Mouse (Mus musculus) MEL (cell line): ENCODE results near the gene Zfyve9. TPM values are rescaled to one million over a fixed set of nuclear protein-coding genes. Genes with fewer than 3 reads are reported as not detected.

Experiments
- DNase-seq: peaks from one replicate; pipeline ENCODE4 v3.0.0; 2011; ENCODE audit warnings: low read depth, low spot score
- H3K27ac ChIP-seq: 2 replicates; pipeline ENCODE4 v1.5.1; 2012; ENCODE audit warnings: low read depth, mild to moderate bottlenecking, control low read depth, low read length, moderate library complexity; ENCODE audit not compliant: control insufficient read depth
- H3K27me3 ChIP-seq, 2 experiments: fragments of 150-350 bp in 1 of 2; sonication (generic) in 1 of 2; 2 replicates each; pipeline ENCODE4 v1.6.1; 2012; ENCODE audit warnings: low read length in 2 of 2, mild to moderate bottlenecking in 2 of 2, improper control_type of control experiment in 1 of 2, moderate library complexity in 1 of 2; ENCODE audit not compliant: insufficient read depth in 2 of 2, control insufficient read depth in 1 of 2
- H3K36me3 ChIP-seq, 2 experiments: 2 replicates each; pipeline ENCODE4 v1.6.1; 2012 to 2014; ENCODE audit warnings: low read length in 2 of 2, improper control_type of control experiment in 1 of 2, inconsistent platforms in 1 of 2, mild to moderate bottlenecking in 1 of 2; ENCODE audit not compliant: insufficient read depth in 2 of 2, control insufficient read depth in 1 of 2
- H3K4me1 ChIP-seq, 2 experiments: fragments of 150-350 bp in 1 of 2; sonication (generic) in 1 of 2; 2 replicates each; pipeline ENCODE4 v1.6.1; 2012; ENCODE audit warnings: low read length in 2 of 2, improper control_type of control experiment in 1 of 2, mild to moderate bottlenecking in 1 of 2; ENCODE audit not compliant: insufficient read depth in 2 of 2, control insufficient read depth in 1 of 2
- H3K4me3 ChIP-seq, 2 experiments: fragments of 150-350 bp in 1 of 2; sonication (generic) in 1 of 2; 2 replicates each; pipeline ENCODE4 v1.5.1; 2012; ENCODE audit warnings: low read depth in 2 of 2, low read length in 2 of 2, mild to moderate bottlenecking in 2 of 2, moderate library complexity in 2 of 2, control low read depth in 1 of 2, improper control_type of control experiment in 1 of 2; ENCODE audit not compliant: control insufficient read depth in 1 of 2, insufficient read depth in 1 of 2
- H3K79me2 ChIP-seq: 2 replicates; pipeline ENCODE4 v1.6.1; 2012; ENCODE audit warnings: mild to moderate bottlenecking, low read length, moderate library complexity; ENCODE audit not compliant: control insufficient read depth, poor library complexity, insufficient read depth
- H3K9ac ChIP-seq: 2 replicates; pipeline ENCODE4 v1.6.1; 2012; ENCODE audit warnings: low read depth, mild to moderate bottlenecking, control low read depth, low read length, moderate library complexity; ENCODE audit not compliant: control insufficient read depth, poor library complexity, severe bottlenecking
- H3K9me3 ChIP-seq: fragments of 150-350 bp; sonication (generic); replicated peaks from 2 replicates; pipeline ENCODE4 v1.6.1; 2012; ENCODE audit warnings: mild to moderate bottlenecking, low read length, improper control_type of control experiment, moderate library complexity; ENCODE audit not compliant: insufficient read depth
- CTCF ChIP-seq, 3 experiments: IDR thresholded peaks in 2 of 3; conservative IDR thresholded peaks in 1 of 3; 2 replicates each; pipeline ENCODE4 v1.5.1; 2011 to 2012; ENCODE audit warnings: low read length in 3 of 3, low read depth in 2 of 3, mild to moderate bottlenecking in 2 of 3, improper control_type of control experiment in 1 of 3, inconsistent platforms in 1 of 3, mixed read lengths in 1 of 3, moderate library complexity in 1 of 3; ENCODE audit not compliant: control insufficient read depth in 1 of 3, insufficient read depth in 1 of 3, poor library complexity in 1 of 3, severe bottlenecking in 1 of 3
- E2F4 ChIP-seq: IDR thresholded peaks from 2 replicates; pipeline ENCODE4 v1.6.1; 2011; ENCODE audit warnings: low read depth, low read length, improper control_type of control experiment, borderline replicate concordance
- EP300 ChIP-seq, 2 experiments: IDR thresholded peaks; 2 replicates each; pipeline ENCODE4 v1.6.1; 2011; ENCODE audit warnings: improper control_type of control experiment in 2 of 2, low read length in 2 of 2, low read depth in 1 of 2, mild to moderate bottlenecking in 1 of 2
- GABPA ChIP-seq: IDR thresholded peaks from 2 replicates; pipeline ENCODE4 v1.6.1; 2012; ENCODE audit warnings: low read depth, mild to moderate bottlenecking, inconsistent platforms, low read length, improper control_type of control experiment, moderate library complexity
- KAT2A ChIP-seq: conservative IDR thresholded peaks from 2 replicates; pipeline ENCODE4 v1.6.1; 2012; ENCODE audit warnings: low read depth, low read length, improper control_type of control experiment, inconsistent platforms
- MAX ChIP-seq: IDR thresholded peaks from 2 replicates; pipeline ENCODE4 v1.6.1; 2011; ENCODE audit warnings: low read length, improper control_type of control experiment
- MEF2A ChIP-seq: IDR thresholded peaks from 2 replicates; pipeline ENCODE4 v1.6.1; 2014; ENCODE audit warnings: low read depth, mild to moderate bottlenecking, inconsistent platforms, low read length, improper control_type of control experiment; ENCODE audit not compliant: poor library complexity, insufficient replicate concordance, severe bottlenecking; ENCODE audit errors: extremely low read depth
- MXI1 ChIP-seq: IDR thresholded peaks from 2 replicates; pipeline ENCODE4 v1.6.1; 2011; ENCODE audit warnings: mild to moderate bottlenecking, low read depth, low read length, improper control_type of control experiment
- MYC ChIP-seq: IDR thresholded peaks from 2 replicates; pipeline ENCODE4 v1.6.1; 2011; ENCODE audit warnings: low read depth, mild to moderate bottlenecking, low read length, improper control_type of control experiment, moderate library complexity
- NELFE ChIP-seq: IDR thresholded peaks from 2 replicates; pipeline ENCODE4 v1.6.1; 2011; ENCODE audit warnings: low read depth, low read length, improper control_type of control experiment
- POLR2A ChIP-seq, 2 experiments: IDR thresholded peaks; 2 replicates each; pipeline ENCODE4 v1.6.1; 2011 to 2012; ENCODE audit warnings: low read length in 2 of 2, mild to moderate bottlenecking in 2 of 2, control low read depth in 1 of 2, improper control_type of control experiment in 1 of 2, low read depth in 1 of 2, moderate library complexity in 1 of 2; ENCODE audit not compliant: control insufficient read depth in 1 of 2, insufficient read depth in 1 of 2, poor library complexity in 1 of 2
- POLR2AphosphoS2 ChIP-seq: IDR thresholded peaks from 2 replicates; pipeline ENCODE4 v1.6.1; 2011; ENCODE audit warnings: low read length, improper control_type of control experiment
- POLR2AphosphoS5 ChIP-seq: IDR thresholded peaks from 2 replicates; pipeline ENCODE4 v1.6.1; 2012; ENCODE audit warnings: low read depth, borderline replicate concordance, mild to moderate bottlenecking, inconsistent platforms, low read length, moderate library complexity, mixed read lengths
- RAD21 ChIP-seq: IDR thresholded peaks from 2 replicates; pipeline ENCODE4 v1.6.1; 2011; ENCODE audit warnings: mild to moderate bottlenecking, low read depth, low read length, improper control_type of control experiment
- SMC3 ChIP-seq: IDR thresholded peaks from 2 replicates; pipeline ENCODE4 v1.6.1; 2011; ENCODE audit warnings: low read depth, low read length, improper control_type of control experiment
- TBP ChIP-seq: IDR thresholded peaks from 2 replicates; pipeline ENCODE4 v1.8.0; 2011; ENCODE audit warnings: low read depth, low read length, improper control_type of control experiment
- TCF12 ChIP-seq: IDR thresholded peaks from 2 replicates; pipeline ENCODE4 v1.6.1; 2014; ENCODE audit warnings: low read depth, mild to moderate bottlenecking, inconsistent platforms, low read length, improper control_type of control experiment, moderate library complexity
- UBTF ChIP-seq: IDR thresholded peaks from 2 replicates; pipeline ENCODE4 v1.6.1; 2012; ENCODE audit warnings: low read depth, mild to moderate bottlenecking, inconsistent platforms, low read length, improper control_type of control experiment, moderate library complexity, borderline replicate concordance; ENCODE audit not compliant: insufficient read depth
- USF1 ChIP-seq: IDR thresholded peaks from 2 replicates; pipeline ENCODE4 v1.6.1; 2014; ENCODE audit warnings: low read depth, mild to moderate bottlenecking, inconsistent platforms, low read length, improper control_type of control experiment, moderate library complexity
- USF2 ChIP-seq, 2 experiments: IDR thresholded peaks; 2 replicates each; pipeline ENCODE4 v1.6.1; 2011 to 2012; ENCODE audit warnings: improper control_type of control experiment in 2 of 2, low read length in 2 of 2, borderline replicate concordance in 1 of 2, inconsistent platforms in 1 of 2, low read depth in 1 of 2, mild to moderate bottlenecking in 1 of 2; ENCODE audit not compliant: insufficient read depth in 1 of 2
- polyA plus RNA-seq, 2 experiments: library from polyadenylated mRNA; stranded (reverse) in 1 of 2; unstranded in 1 of 2; fragments of >175 nt in 1 of 2; fragments of >200 nt in 1 of 2; gene quantifications; 2 replicates each; pipeline versions ENCODE4 v1.2.1 to v1.2.4; 2012; ENCODE audit warnings: low replicate concordance in 2 of 2, low read depth in 1 of 2; ENCODE audit not compliant: insufficient read length in 2 of 2, insufficient read depth in 1 of 2, missing spikeins in 1 of 2
- total RNA-seq: library from RNA; depleted of rRNA; stranded (reverse); fragments of 300-350 nt; gene quantifications from 2 replicates; pipeline ENCODE4 v1.2.3, GENCODE M21; 2012

Gene Zfyve9
- total and polyA plus RNA-seq, 3 experiments: 0.14 TPM; not detected in 2

GRCm38 (mm10) chr4:108634696-108635095, 145.9 kb downstream of the Zfyve9 start:
- Histone ChIP-seq H3K27ac (no peak overlapping the region), H3K79me2 (no peaks in the 10 kb centered on the region), H3K27me3 (no peaks in the 10 kb centered on the region), H3K36me3 (peaks cover 2 to 8% of the 10 kb centered on the region in 2 experiments; a peak in 3 of 4 replicates), H3K4me1 (peaks cover 0 to 3% of the 10 kb centered on the region in 2 experiments; a peak in 2 of 4 replicates), H3K4me3 (no peak overlapping the region), H3K9ac (no peak overlapping the region), H3K9me3 (no peaks in the 10 kb centered on the region)
- no peak for DNase-seq
- TF ChIP-seq USF2 (IDR thresholded peaks at IDR 0.05; ENCODE audit: borderline replicate concordance in 1 of 2, insufficient read depth in 1 of 2, low read depth in 1 of 2, low read length in 2 of 2) (no peak), USF1 (no peak), RAD21 (no peak), POLR2AphosphoS2 (no peak), POLR2A (IDR thresholded peaks at IDR 0.05; ENCODE audit: control insufficient read depth in 1 of 2, insufficient read depth in 1 of 2, low read depth in 1 of 2, low read length in 2 of 2, poor library complexity in 1 of 2) (no peak), MAX (no peak), NELFE (no peak), E2F4 (no peak), GABPA (no peak), MEF2A (no peak), KAT2A (no peak), SMC3 (no peak)

- no peak overlapping the region for H3K9ac ChIP-seq
- no peaks in the 10 kb centered on the region for H3K79me2 ChIP-seq
- H3K4me1 ChIP-seq: no peaks in the 10 kb centered on the region; a peak in 1 of 4 replicates
- TF ChIP-seq MXI1: no peak
- TF ChIP-seq KAT2A: no peak
- no peak for TF ChIP-seq RAD21
- TF ChIP-seq UBTF: no peak
- TF ChIP-seq CTCF (IDR thresholded peaks at IDR 0.05 in 2 of 3, conservative IDR thresholded peaks at IDR 0.05 in 1 of 3; ENCODE audit: control insufficient read depth in 1 of 3, insufficient read depth in 1 of 3, low read depth in 2 of 3, low read length in 3 of 3, poor library complexity in 1 of 3, severe bottlenecking in 1 of 3): no peak
- TF ChIP-seq SMC3: no peak
- no peak for TF ChIP-seq TBP
- no peak for TF ChIP-seq TCF12
- no peak for TF ChIP-seq POLR2AphosphoS5
- no peak for TF ChIP-seq USF1
- no peak for TF ChIP-seq POLR2A (IDR thresholded peaks at IDR 0.05; ENCODE audit: control insufficient read depth in 1 of 2, insufficient read depth in 1 of 2, low read depth in 1 of 2, low read length in 2 of 2, poor library complexity in 1 of 2)
- TF ChIP-seq EP300 (IDR thresholded peaks at IDR 0.05; ENCODE audit: low read depth in 1 of 2, low read length in 2 of 2): no peak
- TF ChIP-seq MYC: no peak
- TF ChIP-seq E2F4: no peak
- TF ChIP-seq, all 39 proteins: peak for 0
- Histone ChIP-seq H3K4me3 (no peak overlapping the region), H3K27ac (no peak overlapping the region), H3K27me3 (no peaks in the 10 kb centered on the region), H3K9me3 (no peaks in the 10 kb centered on the region), H3K36me3 (peaks cover 2 to 8% of the 10 kb centered on the region in 2 experiments; a peak in 3 of 4 replicates)
- no peak for DNase-seq
These were observed 146.9 kb downstream of the Zfyve9 start for GRCm38 (mm10) chr4:108633703-108634102.
